Mouse (Mus musculus): Measurements from ENCODE around the gene Cdc25b.

The Cdc25b gene

GRCm38 (mm10) chr2:131159938-131160581 lies 26.7 kb upstream of the Cdc25b start, which contains the start of gene 1700037H04Rik:
Gene 1700037H04Rik (minus strand): TSS chr2:131160081.
- in situ Hi-C loops (cut with MseI, MboI) = no loop called here

GRCm38 (mm10) chr2:131160671-131161111 lies 26.1 kb upstream of the Cdc25b start:
- in situ Hi-C loops (cut with MseI, MboI) = no loop called here

- in situ Hi-C loops (cut with MseI, MboI) = no loop called here
Measured at GRCm38 (mm10) chr2:131163924-131164323, 22.8 kb upstream of the Cdc25b start.

- in situ Hi-C loops (cut with MseI, MboI) = no loop called here
Measured at GRCm38 (mm10) chr2:131166172-131166571, 20.6 kb upstream of the Cdc25b start.

GRCm38 (mm10) chr2:131167984-131168383 lies 18.8 kb upstream of the Cdc25b start:
- in situ Hi-C loops (cut with MseI, MboI) = no loop called here

GRCm38 (mm10) chr2:131168914-131169313 lies 17.8 kb upstream of the Cdc25b start:
- in situ Hi-C loops (cut with MseI, MboI) = no loop called here

- in situ Hi-C loops (cut with MseI, MboI) = no loop called here
Measured at GRCm38 (mm10) chr2:131170936-131171335, 15.8 kb upstream of the Cdc25b start.

- in situ Hi-C loops (cut with MseI, MboI) = no loop called here
Measured at GRCm38 (mm10) chr2:131171401-131172104, 15.2 kb upstream of the Cdc25b start.

- in situ Hi-C loops (cut with MseI, MboI) = no loop called here
Measured at GRCm38 (mm10) chr2:131172322-131172721, 14.4 kb upstream of the Cdc25b start.

- in situ Hi-C loops (cut with MseI, MboI) = no loop called here
Measured at GRCm38 (mm10) chr2:131174700-131175099, 12.0 kb upstream of the Cdc25b start.

- in situ Hi-C loops (cut with MseI, MboI) = no loop called here
Measured at GRCm38 (mm10) chr2:131175286-131175944, 11.3 kb upstream of the Cdc25b start.

GRCm38 (mm10) chr2:131175945-131176309 lies 10.8 kb upstream of the Cdc25b start:
- in situ Hi-C loops (cut with MseI, MboI) = no loop called here

- in situ Hi-C loops (cut with MseI, MboI) = no loop called here
Measured at GRCm38 (mm10) chr2:131176491-131176890, 10.3 kb upstream of the Cdc25b start.

GRCm38 (mm10) chr2:131177932-131178331 lies 8.8 kb upstream of the Cdc25b start:
- in situ Hi-C loops (cut with MseI, MboI) = no loop called here

- in situ Hi-C loops (cut with MseI, MboI) = no loop called here
Measured at GRCm38 (mm10) chr2:131178828-131179245, 7.9 kb upstream of the Cdc25b start.

GRCm38 (mm10) chr2:131179246-131179886 lies 7.4 kb upstream of the Cdc25b start:
- in situ Hi-C loops (cut with MseI, MboI) = no loop called here

GRCm38 (mm10) chr2:131179990-131180587 lies 6.7 kb upstream of the Cdc25b start, which contains the start of gene Cenpb:
Gene Cenpb (minus strand): TSS chr2:131180067.
- in situ Hi-C loops (cut with MseI, MboI) = no loop called here

GRCm38 (mm10) chr2:131186343-131186742 lies 406 bp upstream of the Cdc25b start:
- in situ Hi-C loops (cut with MseI, MboI) = no loop called here

- in situ Hi-C loops (cut with MseI, MboI) = no loop called here
Measured at GRCm38 (mm10) chr2:131187602-131187922, 813 bp downstream of the Cdc25b start.

- in situ Hi-C loops (cut with MseI, MboI) = no loop called here
Measured at GRCm38 (mm10) chr2:131188311-131188710, 1.6 kb downstream of the Cdc25b start.

- in situ Hi-C loops (cut with MseI, MboI) = no loop called here
Measured at GRCm38 (mm10) chr2:131189521-131190309, 3.0 kb downstream of the Cdc25b start.

Data from mouse trophoblast stem cell (cell line).